Mouse (Mus musculus) stomach, postnatal 0 days (tissue): ENCODE data around the gene Ankrd12. TPM values are rescaled to one million over a fixed set of nuclear protein-coding genes. Genes with fewer than 3 reads are reported as not detected.
A peak's percentile ranks its signal among the peaks of the same experiment; 100 is the strongest.

Source experiments
- ATAC-seq: fragments of 200-750 bp; cut with Nextera tagmentation; 2 replicates; pipeline ENCODE4 v1.8.0; 2017; ENCODE audit not compliant: low FRiP score, low TSS enrichment
- DNase-seq: peaks from one replicate; pipeline ENCODE4 v3.0.0-alpha.2; 2016; ENCODE audit warnings: low spot score
- H3K27ac ChIP-seq: fragments of 300-500 bp; sonication (generic); replicated peaks from 2 replicates; pipeline ENCODE4 v1.5.1; 2014; ENCODE audit warnings: mild to moderate bottlenecking, control low read depth
- H3K27me3 ChIP-seq: fragments of 300-500 bp; sonication (generic); 2 replicates; pipeline ENCODE4 v1.6.1; 2014; ENCODE audit warnings: low read length; ENCODE audit not compliant: control insufficient read depth, insufficient read depth
- H3K36me3 ChIP-seq: fragments of 300-500 bp; sonication (generic); 2 replicates; pipeline ENCODE4 v1.6.1; 2014; ENCODE audit warnings: low read length, mixed read lengths; ENCODE audit not compliant: control insufficient read depth, insufficient read depth
- H3K4me1 ChIP-seq: fragments of 300-500 bp; sonication (generic); replicated peaks from 2 replicates; pipeline ENCODE4 v1.6.1; 2014; ENCODE audit warnings: antibody characterized with exemption; ENCODE audit not compliant: control insufficient read depth, insufficient read depth
- H3K4me2 ChIP-seq: fragments of 300-500 bp; sonication (generic); replicated peaks from 2 replicates; pipeline ENCODE4 v1.6.1; 2014; ENCODE audit warnings: low read depth, mild to moderate bottlenecking, control low read depth, moderate library complexity
- H3K4me3 ChIP-seq: fragments of 300-500 bp; sonication (generic); 2 replicates; pipeline ENCODE4 v1.5.1; 2014; ENCODE audit warnings: low read depth, low read length, control low read depth
- H3K9ac ChIP-seq: fragments of 300-500 bp; sonication (generic); 2 replicates; pipeline ENCODE4 v1.6.1; 2014; ENCODE audit warnings: mild to moderate bottlenecking, low read length, control low read depth, mixed read lengths
- H3K9me3 ChIP-seq: fragments of 300-500 bp; sonication (generic); 2 replicates; pipeline ENCODE4 v1.6.1; 2016; ENCODE audit warnings: low read length; ENCODE audit not compliant: control insufficient read depth
- CTCF ChIP-seq: IDR thresholded peaks from 2 replicates; pipeline ENCODE4 v1.5.1; 2016; ENCODE audit warnings: antibody characterized with exemption, low read depth, mild to moderate bottlenecking, moderate library complexity
- EP300 ChIP-seq: optimal IDR thresholded peaks from 2 replicates; pipeline ENCODE3; 2016; ENCODE audit warnings: antibody characterized with exemption
- WGBS: fragments of 180-500 bp; shearing (Covaris S2); extraction: QIAGEN DNeasy Blood & Tissue Kit; methylation state at CpG from one replicate; pipeline ENCODE4 v1.1.7; 2014; 5-methylcytosine and 5-hydroxymethylcytosine counted together
- polyA plus RNA-seq: library from polyadenylated mRNA; unstranded; fragments of >200 nt; fragmentation: Nextera tagmentation; extraction: Ambion mirVana; gene quantifications from 2 replicates; pipeline ENCODE4 v1.2.1, GENCODE M21; 2015

Ankrd12 gene
- polyA plus RNA-seq, 1 experiment from 2014 or later = 23.4 TPM

DNA sequence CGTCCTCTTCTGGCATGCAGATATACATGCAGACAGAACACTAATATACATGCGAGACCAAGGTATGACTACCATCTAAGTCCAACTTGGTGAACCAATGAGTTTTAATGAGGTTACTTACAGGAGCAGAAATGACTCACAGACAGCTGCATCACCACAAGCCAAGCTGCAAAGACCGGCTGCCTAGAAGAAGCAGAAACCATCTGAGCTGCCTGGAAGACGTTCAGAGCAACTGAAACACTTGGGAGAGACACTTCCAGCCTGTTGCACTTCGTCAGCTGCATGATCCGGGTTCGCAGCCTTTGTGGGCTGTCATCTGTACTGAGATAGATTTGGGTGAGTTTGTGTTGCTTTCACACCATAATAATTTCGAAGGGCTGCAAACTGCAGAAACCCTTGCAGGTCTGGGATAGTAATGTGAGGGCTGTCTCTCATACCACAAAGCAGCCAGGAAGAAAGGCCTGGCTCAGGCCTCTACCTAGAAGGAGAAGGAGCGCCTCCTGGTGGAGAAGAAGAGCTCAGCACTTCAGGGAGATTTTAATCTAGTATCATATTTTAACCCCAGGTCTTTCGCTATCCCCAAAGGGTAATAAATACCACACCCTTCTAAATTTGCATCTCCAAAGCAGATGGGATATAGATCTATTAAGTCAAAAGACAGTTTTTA lies 29.8 kb upstream of the Ankrd12 start:
- Histone ChIP-seq H3K36me3 (no peaks in the 10 kb centered on the region), H3K27ac (no peak overlapping the region), H3K9me3 (no peaks in the 10 kb centered on the region), H3K4me3 (no peak overlapping the region), H3K27me3 (no peaks in the 10 kb centered on the region), H3K4me1 (no peaks in the 10 kb centered on the region), H3K4me2 (no peak overlapping the region), H3K9ac (no peak overlapping the region)
- WGBS = 41% methylated on average over 10 of the region's 10 CpGs
- peak; percentile 89 for TF ChIP-seq CTCF
- TF ChIP-seq EP300 = no peak
- DNase-seq (peak; percentile 45), ATAC-seq (no peak)

DNA sequence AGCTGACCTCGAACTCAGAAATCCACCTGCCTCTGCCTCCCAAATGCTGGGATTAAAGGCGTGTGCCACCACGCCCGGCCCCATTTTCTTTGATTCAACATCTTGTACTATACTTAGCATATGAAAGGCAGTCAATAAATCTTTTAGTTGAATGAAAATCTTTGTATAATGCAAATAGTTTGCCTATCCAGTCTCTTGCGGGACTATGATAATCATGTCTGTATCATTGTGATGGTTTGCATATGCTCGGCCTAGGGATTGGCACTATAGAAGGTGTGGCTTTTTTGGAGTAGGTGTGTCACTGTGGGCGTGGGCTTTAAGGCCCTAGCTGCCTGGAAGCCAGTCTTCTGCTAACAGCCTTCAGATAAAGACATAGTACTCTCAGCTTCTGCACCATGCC lies 27.2 kb upstream of the Ankrd12 start:
- no peaks in the 10 kb centered on the region for H3K9me3 ChIP-seq
- WGBS = 78% methylated on average over 7 of the region's 7 CpGs
- no peak for ATAC-seq
- H3K4me1 ChIP-seq = 0 out of 2 replicates have a peak, but pooled peaks cover 3% of the 10 kb centered on the region
- H3K4me2 ChIP-seq = no peak overlapping the region
- no peaks in the 10 kb centered on the region for H3K36me3 ChIP-seq
- H3K9ac ChIP-seq = no peak overlapping the region
- H3K4me3 ChIP-seq = no peak overlapping the region
- no peaks in the 10 kb centered on the region for H3K27me3 ChIP-seq
- no peak overlapping the region for H3K27ac ChIP-seq
- TF ChIP-seq EP300 (no peak), CTCF (no peak)
- no peak for DNase-seq

DNA sequence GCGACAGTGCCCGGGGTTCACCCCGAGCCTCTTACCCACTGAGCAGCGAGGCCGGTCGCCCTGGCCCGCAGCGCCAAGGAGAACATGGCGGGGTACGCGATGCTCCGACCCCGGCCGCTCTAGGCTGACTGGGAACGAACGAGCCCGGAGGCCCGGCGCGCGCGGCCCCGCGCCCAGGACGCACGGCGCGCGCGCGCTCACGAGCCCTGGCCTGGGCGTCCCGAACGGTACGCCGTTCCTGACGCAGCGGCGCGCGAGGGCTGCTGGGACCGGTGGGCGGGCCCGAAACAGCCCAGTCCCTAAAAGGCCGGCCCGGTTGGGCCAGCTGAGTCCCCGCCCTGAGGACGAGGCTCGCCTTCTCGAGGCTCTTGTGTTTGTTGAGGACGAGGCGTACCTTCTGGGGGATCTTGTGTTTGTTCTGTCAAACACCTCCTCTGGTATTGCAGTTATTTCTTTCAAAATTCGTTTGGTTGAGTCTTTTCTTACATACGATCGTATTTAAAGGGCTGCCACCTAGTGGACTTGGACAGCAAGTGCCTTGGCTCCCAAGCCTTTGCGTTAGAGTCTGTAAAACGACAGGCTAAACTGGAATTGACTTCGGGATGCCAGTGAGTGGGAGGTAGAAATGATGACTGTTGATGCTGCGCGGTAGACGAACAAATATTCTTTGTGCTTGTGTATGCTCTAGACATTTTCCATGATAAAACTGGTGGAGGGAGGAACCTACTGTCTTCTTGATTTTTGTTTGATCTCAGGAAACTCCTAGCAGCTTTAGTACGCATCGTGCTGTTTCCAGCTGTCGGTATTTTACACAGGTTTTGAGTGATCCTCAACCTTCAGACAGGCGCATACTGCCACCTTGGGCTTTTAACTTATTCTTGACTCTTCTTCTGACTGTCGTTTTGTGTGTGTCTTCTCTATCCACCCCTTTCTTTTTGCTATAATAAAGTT lies 24.8 kb upstream of the Ankrd12 start, which contains the start of gene Ndufv2:
Ndufv2 (minus strand) TSS at position 180 of the 951 bp plus-strand sequence.
- Histone ChIP-seq H3K36me3 (no peaks in the 10 kb centered on the region), H3K4me1 (0 out of 2 replicates have a peak, but pooled peaks cover 3% of the 10 kb centered on the region), H3K9ac (peak within 1 kb of the TSS; percentile 95), H3K4me3 (peak within 1 kb of the TSS; percentile 94), H3K9me3 (no peaks in the 10 kb centered on the region), H3K27ac (peak within 1 kb of the TSS; percentile 95), H3K4me2 (peak within 1 kb of the TSS; percentile 83), H3K27me3 (no peaks in the 10 kb centered on the region)
- peak; percentile 99 for ATAC-seq
- under 1% methylated on average over 61 of the region's 67 CpGs for WGBS
- peak; percentile 86 for TF ChIP-seq CTCF
- no peak for TF ChIP-seq EP300
- DNase-seq = peak; percentile 97

DNA sequence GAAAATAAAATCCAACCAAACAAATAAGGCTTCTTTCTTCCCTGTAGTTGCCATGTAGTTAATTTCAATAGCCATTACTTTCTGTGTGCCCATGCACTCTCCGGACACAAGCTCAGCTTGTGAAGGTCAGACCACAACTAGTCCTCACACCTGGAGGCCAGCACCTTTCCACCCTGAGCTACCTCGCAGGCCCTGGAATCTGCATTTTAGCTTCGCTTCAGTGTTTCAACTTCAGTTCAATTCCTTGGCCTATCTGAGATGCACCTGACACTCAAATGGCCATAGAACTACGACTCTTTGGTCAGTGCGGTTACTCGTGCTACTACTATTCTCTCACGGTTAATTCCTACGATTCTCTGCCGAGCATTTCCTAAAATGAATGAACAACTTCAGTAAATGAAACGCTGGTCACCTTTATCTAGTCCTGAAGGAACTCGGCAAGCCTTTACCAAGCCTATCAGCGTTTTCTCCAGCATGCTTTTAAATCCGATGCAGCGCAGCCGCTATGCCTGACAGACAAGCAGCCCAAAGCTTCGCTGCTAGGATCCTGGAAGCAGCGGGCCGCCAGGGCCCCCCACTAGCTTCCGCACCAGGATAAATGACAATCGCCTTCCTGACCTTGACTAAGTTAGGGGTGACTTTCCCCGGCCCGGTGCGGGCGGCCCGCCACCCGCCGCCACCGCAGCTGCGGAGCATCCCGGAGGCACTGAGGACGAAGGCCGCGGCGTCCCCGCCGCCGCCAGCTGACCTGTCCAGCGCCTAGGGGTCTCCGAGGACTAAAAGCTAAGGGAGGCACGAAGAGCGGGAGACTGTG lies 23.9 kb upstream of the Ankrd12 start:
- ATAC-seq = no peak

DNA sequence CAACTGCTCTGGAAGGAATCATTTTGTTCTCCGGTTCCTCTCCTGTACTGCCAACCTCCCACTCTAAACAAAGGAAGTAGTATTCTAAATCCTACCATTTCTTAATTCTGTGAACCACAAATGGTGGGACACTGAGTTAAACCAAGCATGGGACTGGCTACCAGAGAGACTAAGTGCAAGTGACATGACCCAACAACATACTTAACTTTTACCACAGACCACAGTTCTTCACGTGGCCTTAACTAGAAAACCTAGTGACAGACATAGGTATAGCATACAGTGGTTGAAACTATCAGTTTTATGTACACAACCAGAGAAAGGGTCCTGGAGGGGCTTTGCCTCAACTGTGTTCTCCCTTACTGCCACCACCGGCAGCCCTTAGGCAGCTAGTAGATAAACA lies 15.8 kb upstream of the Ankrd12 start:
- no peak for ATAC-seq
- no peaks in the 10 kb centered on the region for H3K27me3 ChIP-seq
- H3K27ac ChIP-seq = peak overlapping the region; percentile 30; the same call in 1 of the 2 replicates
- no peak for DNase-seq
- H3K4me3 ChIP-seq = no peak overlapping the region
- H3K9ac ChIP-seq = no peak overlapping the region
- H3K4me2 ChIP-seq = no peak overlapping the region
- no peak for TF ChIP-seq EP300
- TF ChIP-seq CTCF = no peak
- 58% methylated on average over 3 of the region's 3 CpGs for WGBS
- no peaks in the 10 kb centered on the region for H3K4me1 ChIP-seq
- no peaks in the 10 kb centered on the region for H3K9me3 ChIP-seq
- H3K36me3 ChIP-seq = 0 out of 2 replicates have a peak, but pooled peaks cover 3% of the 10 kb centered on the region

More for the DNA sequence above, 23.9 kb upstream of the Ankrd12 start:
- Histone ChIP-seq H3K36me3 (no peaks in the 10 kb centered on the region), H3K4me1 (0 out of 2 replicates have a peak, but pooled peaks cover 3% of the 10 kb centered on the region), H3K4me3 (peak overlapping the region; percentile 94), H3K27me3 (no peaks in the 10 kb centered on the region), H3K9me3 (no peaks in the 10 kb centered on the region), H3K27ac (peak overlapping the region; percentile 95), H3K9ac (peak overlapping the region; percentile 95), H3K4me2 (peak overlapping the region; percentile 83)
- WGBS = under 1% methylated on average over 40 of the region's 41 CpGs
- no peak for TF ChIP-seq CTCF
- DNase-seq = no peak
